In genomic region chr11:32057389-32057788, GRCm38 (mm10) we compare ENCODE assay signal across 18 mouse cellular contexts. TPM values are rescaled to one million over a fixed set of nuclear protein-coding genes. Genes with fewer than 3 reads are reported as not detected.
A peak's percentile ranks its signal among the peaks of the same experiment; 100 is the strongest.
DNase-seq lines count a peak whose midpoint lies in the region; ATAC-seq lines count a peak whose summit lies in the region.
"Had no signal": no experiment of that assay in that cellular context is flagged by ENCODE, and none has a peak within 500 bp of the region (broad histone marks: within the 10 kb centered on the region; RNA-seq: fewer than 3 reads in every experiment).

No protein-coding gene starts in this region.

- no peak overlapping the region for H3K4me2 ChIP-seq in limb, embryonic 15.5 days
- no peak overlapping the region for H3K4me2 ChIP-seq in hindbrain, embryonic 13.5 days
- peak overlapping the region; percentile 9 for H3K4me2 ChIP-seq in midbrain, embryonic 13.5 days (replicated peaks)
- H3K4me2 ChIP-seq: intestine, embryonic 15.5 days; limb, embryonic 12.5 days had no signal

- H3K9me3 ChIP-seq in limb, embryonic 15.5 days, result no peaks in the 10 kb centered on the region
- no peaks in the 10 kb centered on the region for H3K9me3 ChIP-seq in limb, embryonic 10.5 days (replicated peaks)
- H3K9me3 ChIP-seq in hindbrain, embryonic 13.5 days, result no peaks in the 10 kb centered on the region
- no peaks in the 10 kb centered on the region for H3K9me3 ChIP-seq in midbrain, embryonic 13.5 days
- H3K9me3 ChIP-seq: intestine, embryonic 15.5 days; limb, embryonic 12.5 days had no signal

- no peaks in the 10 kb centered on the region for H3K27me3 ChIP-seq in limb, embryonic 15.5 days
- H3K27me3 ChIP-seq in limb, embryonic 10.5 days (ENCODE audit: low read depth, poor library complexity, severe bottlenecking), result no peaks in the 10 kb centered on the region
- H3K27me3 ChIP-seq in hindbrain, embryonic 13.5 days, result no peaks in the 10 kb centered on the region
- peaks cover 4% of the 10 kb centered on the region; the same call in 1 of the 2 replicates for H3K27me3 ChIP-seq in midbrain, embryonic 13.5 days
- H3K27me3 ChIP-seq: intestine, embryonic 15.5 days; limb, embryonic 12.5 days had no signal

- ATAC-seq in limb, embryonic 15.5 days (ENCODE audit: insufficient number of reproducible peaks, low FRiP score, low TSS enrichment, low read depth), result 0 out of 2 replicates have a peak, but pooled peaks have one; percentile 17
- ATAC-seq in hindbrain, embryonic 13.5 days (ENCODE audit: low FRiP score), result peak; percentile 36; the same call in 1 of the 2 replicates
- ATAC-seq in midbrain, embryonic 13.5 days, result peak; percentile 74
- no peak for ATAC-seq in megakaryocyte progenitor cell, adult 5-6 weeks (replicated peaks; ENCODE audit: poor library complexity)
- ATAC-seq: activated CD4-positive, CD25-positive, alpha-beta regulatory T cell, adult 4 months; intestine, embryonic 15.5 days had no signal

- DNase-seq in limb, embryonic 10.5 days (ENCODE audit: low spot score), result no peak
- peak; percentile 34 for DNase-seq in retina, embryonic 14.5 days (ENCODE audit: low spot score)
- DNase-seq in heart, adult 8-10 months (ENCODE audit: low spot score), result no peak
- DNase-seq in adrenal gland, postnatal 14 days, result no peak
- DNase-seq: adrenal gland, postnatal 36 days; cerebellum, postnatal 10 days; heart, postnatal 10 days; kidney, postnatal 36 days; lung, postnatal 14 days; right cerebral cortex, postnatal 4 days had no signal

- no peaks in the 10 kb centered on the region for H3K36me3 ChIP-seq in limb, embryonic 15.5 days
- H3K36me3 ChIP-seq in limb, embryonic 10.5 days, result no peaks in the 10 kb centered on the region
- H3K36me3 ChIP-seq in hindbrain, embryonic 13.5 days, result peaks cover 64% of the 10 kb centered on the region
- peaks cover 56% of the 10 kb centered on the region for H3K36me3 ChIP-seq in midbrain, embryonic 13.5 days
- H3K36me3 ChIP-seq: intestine, embryonic 15.5 days; limb, embryonic 12.5 days had no signal

- WGBS in limb, embryonic 15.5 days, result 83% methylated on average over 11 of the region's 11 CpGs
- 90% methylated on average over 11 of the region's 11 CpGs for WGBS in limb, embryonic 10.5 days
- WGBS in hindbrain, embryonic 13.5 days, result 51% methylated on average over 11 of the region's 11 CpGs
- WGBS in midbrain, embryonic 13.5 days, result 57% methylated on average over 11 of the region's 11 CpGs

- H3K4me3 ChIP-seq in limb, embryonic 15.5 days, result no peak overlapping the region
- no peak overlapping the region for H3K4me3 ChIP-seq in limb, embryonic 10.5 days
- no peak overlapping the region for H3K4me3 ChIP-seq in hindbrain, embryonic 13.5 days
- H3K4me3 ChIP-seq in midbrain, embryonic 13.5 days (replicated peaks), result no peak overlapping the region
- H3K4me3 ChIP-seq: intestine, embryonic 15.5 days; limb, embryonic 12.5 days had no signal

- H3K4me1 ChIP-seq in limb, embryonic 15.5 days, result no peaks in the 10 kb centered on the region
- peaks cover 5% of the 10 kb centered on the region; the same call in 1 of the 2 replicates for H3K4me1 ChIP-seq in limb, embryonic 10.5 days
- H3K4me1 ChIP-seq in hindbrain, embryonic 13.5 days (replicated peaks), result peaks cover 37% of the 10 kb centered on the region
- peaks cover 54% of the 10 kb centered on the region for H3K4me1 ChIP-seq in midbrain, embryonic 13.5 days (replicated peaks)
- H3K4me1 ChIP-seq: intestine, embryonic 15.5 days had no signal

- H3K9ac ChIP-seq in limb, embryonic 15.5 days, result no peak overlapping the region
- 0 out of 2 replicates have a peak overlapping the region, but pooled peaks have one; percentile 6 for H3K9ac ChIP-seq in hindbrain, embryonic 13.5 days
- 0 out of 2 replicates have a peak overlapping the region, but pooled peaks have one; percentile 30 for H3K9ac ChIP-seq in midbrain, embryonic 13.5 days (replicated peaks)
- H3K9ac ChIP-seq: intestine, embryonic 15.5 days; limb, embryonic 12.5 days had no signal

- no peak overlapping the region for H3K27ac ChIP-seq in limb, embryonic 15.5 days
- H3K27ac ChIP-seq in limb, embryonic 10.5 days, result no peak overlapping the region
- peak overlapping the region; percentile 63 for H3K27ac ChIP-seq in hindbrain, embryonic 13.5 days
- peak overlapping the region; percentile 82 for H3K27ac ChIP-seq in midbrain, embryonic 13.5 days
- H3K27ac ChIP-seq: intestine, embryonic 15.5 days; limb, embryonic 12.5 days had no signal

RNA-seq across cellular contexts. Expression of gene Nsg2, which starts 57.1 kb away (rescaled TPM):
- 6.3 TPM in 2 replicates for polyA plus RNA-seq in limb, embryonic 15.5 days (2015; fragmentation: Nextera tagmentation; extraction: Ambion mirVana)
- polyA plus RNA-seq in limb, embryonic 10.5 days (2016; fragmentation: Nextera tagmentation; extraction: Ambion mirVana), result 1.1 and 2.0 TPM in 2 replicates
- polyA plus RNA-seq in hindbrain, embryonic 13.5 days (2015; fragmentation: Nextera tagmentation; extraction: Ambion mirVana), result 451 and 461 TPM in 2 replicates
- 444 and 467 TPM in 2 replicates for polyA plus RNA-seq in midbrain, embryonic 13.5 days (2015; fragmentation: Nextera tagmentation; extraction: Ambion mirVana)
- 1 to 10 TPM in 2 of 4 experiments, under 1 TPM in 2; 0.60 to 1.1 (median 0.89) TPM for total RNA-seq in heart, adult 8-10 months (2022)
- total RNA-seq in adrenal gland, postnatal 14 days (2021), result 29.7 and 36.8 TPM in 2 replicates
- 0.10 TPM in 1 of 2 replicates, not detected in the other for total RNA-seq in megakaryocyte progenitor cell, adult 5-6 weeks (2015)
- 0.08 and 0.27 TPM in 2 replicates for total RNA-seq in megakaryocyte progenitor cell, adult 5-6 weeks (2017)
- total RNA-seq: granulocyte monocyte progenitor cell, adult 5-6 weeks had no signal

Comparison
In these comparisons a context has a peak if more than half of its experiments do, and no peak if none do; other contexts are left out.
1. H3K27ac ChIP-seq: peak in hindbrain, embryonic 13.5 days (single experiment) and midbrain, embryonic 13.5 days (single experiment); none in limb, embryonic 15.5 days (single experiment) and limb, embryonic 10.5 days (single experiment).
2. RNA of gene Nsg2, which starts 57.1 kb away (polyA plus RNA-seq): 444 to 467 TPM in midbrain, embryonic 13.5 days and 451 to 461 TPM in hindbrain, embryonic 13.5 days; 6.3 TPM in limb, embryonic 15.5 days and 1.1 to 2.0 TPM in limb, embryonic 10.5 days; every median in the first group is over 10 times any median in the second.